Mouse (Mus musculus) heart, embryonic 12.5 days (tissue): ENCODE measurements around the gene Scly. TPM values are rescaled to one million over a fixed set of nuclear protein-coding genes. Genes with fewer than 3 reads are reported as not detected.

Experiments
- ATAC-seq: fragments of 200-750 bp; cut with Nextera tagmentation; 2 replicates; pipeline ENCODE4 v1.8.0; 2017; ENCODE audit warnings: moderate TSS enrichment, moderate library complexity; ENCODE audit not compliant: insufficient number of reproducible peaks, low FRiP score
- H3K27ac ChIP-seq: fragments of 300-500 bp; sonication (generic); 2 replicates; pipeline ENCODE4 v1.5.1; 2016; ENCODE audit warnings: mild to moderate bottlenecking, moderate library complexity; ENCODE audit not compliant: poor library complexity, severe bottlenecking
- H3K27me3 ChIP-seq: fragments of 300-500 bp; sonication (generic); replicated peaks from 2 replicates; pipeline ENCODE4 v1.6.1; 2016; ENCODE audit warnings: mild to moderate bottlenecking, moderate library complexity
- H3K36me3 ChIP-seq: fragments of 300-500 bp; sonication (generic); 2 replicates; pipeline ENCODE4 v1.6.1; 2016; ENCODE audit warnings: mild to moderate bottlenecking, moderate library complexity
- H3K4me1 ChIP-seq: fragments of 300-500 bp; sonication (generic); replicated peaks from 2 replicates; pipeline ENCODE4 v1.6.1; 2016; ENCODE audit warnings: mild to moderate bottlenecking
- H3K4me2 ChIP-seq: fragments of 300-500 bp; sonication (generic); 2 replicates; pipeline ENCODE4 v1.6.1; 2016; ENCODE audit warnings: mild to moderate bottlenecking, moderate library complexity
- H3K4me3 ChIP-seq: fragments of 300-500 bp; sonication (generic); 2 replicates; pipeline ENCODE4 v1.5.1; 2016; ENCODE audit warnings: mild to moderate bottlenecking
- H3K9ac ChIP-seq: fragments of 300-500 bp; sonication (generic); 2 replicates; pipeline ENCODE4 v1.6.1; 2016; ENCODE audit warnings: mild to moderate bottlenecking, moderate library complexity
- H3K9me3 ChIP-seq: fragments of 300-500 bp; sonication (generic); replicated peaks from 2 replicates; pipeline ENCODE4 v1.6.1; 2016; ENCODE audit warnings: mild to moderate bottlenecking, moderate library complexity
- WGBS: fragments of 180-500 bp; shearing (Covaris S2); methylation state at CpG from one replicate; pipeline ENCODE4 v1.1.7; 2016; 5-methylcytosine and 5-hydroxymethylcytosine counted together
- polyA plus RNA-seq: library from polyadenylated mRNA; unstranded; fragments of >200 nt; fragmentation: Nextera tagmentation; extraction: Ambion mirVana; gene quantifications from 2 replicates; pipeline ENCODE4 v1.2.1, GENCODE M21; 2016

Scly gene
- polyA plus RNA-seq, 1 experiment from 2014 or later, result 14.8 TPM

- Histone ChIP-seq H3K9ac (peak overlapping the region; percentile 76; the same call in 1 of the 2 replicates), H3K27ac (no peak overlapping the region), H3K4me1 (peaks cover 11% of the 10 kb centered on the region), H3K4me2 (peak overlapping the region; percentile 92), H3K9me3 (peaks cover 14% of the 10 kb centered on the region; the same call in 1 of the 2 replicates), H3K27me3 (0 out of 2 replicates have a peak, but pooled peaks cover 7% of the 10 kb centered on the region), H3K36me3 (peaks cover 41% of the 10 kb centered on the region), H3K4me3 (peak overlapping the region; percentile 52)
- no peak for ATAC-seq
- WGBS, result 28% methylated on average over 8 of the region's 8 CpGs
Measured at GRCm38 (mm10) chr1:91365816-91366214, 67.7 kb downstream of the Scly start.

GRCm38 (mm10) chr1:91366215-91367108 lies 68.3 kb downstream of the Scly start, which contains the start of gene Erfe:
Gene Erfe (plus strand): TSS chr1:91366430.
- Histone ChIP-seq H3K4me2 (peak within 1 kb of the TSS; percentile 92), H3K9me3 (peaks cover 14% of the 10 kb centered on the region; the same call in 1 of the 2 replicates), H3K36me3 (peaks cover 41% of the 10 kb centered on the region), H3K27me3 (0 out of 2 replicates have a peak, but pooled peaks cover 7% of the 10 kb centered on the region), H3K4me1 (peaks cover 11% of the 10 kb centered on the region), H3K27ac (no peak within 1 kb of the TSS), H3K4me3 (peak within 1 kb of the TSS; percentile 52), H3K9ac (peak within 1 kb of the TSS; percentile 76)
- ATAC-seq, result peak; percentile 31; the same call in 1 of the 2 replicates
- 1% methylated on average over 68 of the region's 68 CpGs for WGBS

GRCm38 (mm10) chr1:91367295-91367694 lies 69.2 kb downstream of the Scly start:
- H3K27me3 ChIP-seq, result 0 out of 2 replicates have a peak, but pooled peaks cover 7% of the 10 kb centered on the region
- no peak overlapping the region for H3K27ac ChIP-seq
- no peak overlapping the region for H3K9ac ChIP-seq
- H3K4me3 ChIP-seq, result no peak overlapping the region
- H3K36me3 ChIP-seq, result peaks cover 41% of the 10 kb centered on the region
- WGBS, result 97% methylated on average over 3 of the region's 3 CpGs
- H3K9me3 ChIP-seq, result peaks cover 10% of the 10 kb centered on the region; the same call in 1 of the 2 replicates
- no peak overlapping the region for H3K4me2 ChIP-seq
- peaks cover 11% of the 10 kb centered on the region for H3K4me1 ChIP-seq
- ATAC-seq, result no peak

DNA sequence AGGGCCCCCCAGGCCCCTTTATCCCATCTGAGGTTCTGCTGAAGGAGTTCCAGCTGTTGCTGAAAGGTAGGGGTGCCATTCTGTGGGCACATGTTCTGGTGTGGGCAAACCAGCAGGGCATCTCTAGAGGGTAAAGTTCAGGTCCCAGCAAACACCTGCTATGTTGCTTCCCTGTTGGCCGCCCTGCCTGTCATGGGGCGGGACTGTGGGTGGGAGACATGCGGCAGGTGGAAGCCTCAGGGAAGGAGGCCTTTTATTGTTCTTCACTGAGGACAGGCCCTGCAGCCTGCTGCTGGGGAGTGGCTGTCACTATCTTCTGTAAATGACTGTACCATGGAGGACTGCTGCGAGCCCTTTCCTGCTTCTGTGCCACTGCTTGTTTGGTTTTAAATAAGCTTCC lies 71.3 kb downstream of the Scly start:
- peaks cover 11% of the 10 kb centered on the region for H3K4me1 ChIP-seq
- H3K4me3 ChIP-seq, result no peak overlapping the region
- peaks cover 47% of the 10 kb centered on the region for H3K36me3 ChIP-seq
- 0 out of 2 replicates have a peak, but pooled peaks cover 1% of the 10 kb centered on the region for H3K9me3 ChIP-seq
- WGBS, result 68% methylated on average over 4 of the region's 4 CpGs
- H3K4me2 ChIP-seq, result no peak overlapping the region
- 0 out of 2 replicates have a peak, but pooled peaks cover 7% of the 10 kb centered on the region for H3K27me3 ChIP-seq
- no peak overlapping the region for H3K27ac ChIP-seq
- H3K9ac ChIP-seq, result no peak overlapping the region
- ATAC-seq, result no peak

DNA sequence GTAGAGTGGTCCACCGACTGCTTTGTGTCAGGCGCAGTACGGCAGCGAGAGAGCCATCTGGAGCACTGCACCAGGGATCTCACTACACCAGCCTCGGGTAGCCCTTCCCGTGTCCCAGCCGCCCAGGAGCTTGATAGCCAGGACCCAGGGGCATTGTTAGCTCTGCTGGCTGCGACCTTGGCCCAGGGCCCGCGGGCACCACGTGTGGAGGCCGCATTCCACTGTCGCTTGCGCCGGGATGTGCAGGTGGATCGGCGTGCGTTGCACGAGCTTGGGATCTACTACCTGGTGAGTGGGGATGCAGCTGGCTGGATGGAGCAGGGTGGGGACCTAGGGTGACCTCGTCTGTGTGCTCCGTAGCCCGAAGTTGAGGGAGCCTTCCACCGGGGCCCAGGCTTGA lies 71.9 kb downstream of the Scly start:
- H3K36me3 ChIP-seq, result peaks cover 54% of the 10 kb centered on the region

More for the DNA sequence above, 71.9 kb downstream of the Scly start:
- H3K4me1 ChIP-seq, result peaks cover 11% of the 10 kb centered on the region
- 84% methylated on average over 23 of the region's 23 CpGs for WGBS
- H3K4me2 ChIP-seq, result no peak overlapping the region
- H3K27me3 ChIP-seq, result 0 out of 2 replicates have a peak, but pooled peaks cover 7% of the 10 kb centered on the region
- ATAC-seq, result no peak
- no peak overlapping the region for H3K9ac ChIP-seq
- H3K9me3 ChIP-seq, result no peaks in the 10 kb centered on the region
- no peak overlapping the region for H3K4me3 ChIP-seq
- no peak overlapping the region for H3K27ac ChIP-seq

Other genes with a start within 250 kb of the Scly start
- 2.1 and 2.7 TPM in 2 replicates for gene Rbm44, start 153.2 kb upstream of the Scly start, polyA plus RNA-seq
- 20.2 and 20.9 TPM in 2 replicates for gene Ramp1, start 118.5 kb upstream of the Scly start, polyA plus RNA-seq
- 65.2 and 66.5 TPM in 2 replicates for gene Ube2f, start 48.0 kb upstream of the Scly start, polyA plus RNA-seq
- 0.05 and 0.08 TPM in 2 replicates for gene Espnl, start 23.7 kb downstream of the Scly start, polyA plus RNA-seq
- 44.2 and 46.7 TPM in 2 replicates for gene Klhl30, start 52.7 kb downstream of the Scly start, polyA plus RNA-seq
- 1.5 and 1.7 TPM in 2 replicates for gene Erfe, start 68.1 kb downstream of the Scly start, polyA plus RNA-seq
- gene Ilkap, start 100.5 kb downstream of the Scly start, polyA plus RNA-seq, result 104 and 106 TPM in 2 replicates
- gene Hes6, start 115.7 kb downstream of the Scly start, polyA plus RNA-seq, result 63.6 and 65.4 TPM in 2 replicates
- gene Per2, start 161.0 kb downstream of the Scly start, polyA plus RNA-seq, result 3.6 and 4.0 TPM in 2 replicates
- 4.8 and 6.0 TPM in 2 replicates for gene Traf3ip1, start 196.3 kb downstream of the Scly start, polyA plus RNA-seq
- 11.0 and 12.3 TPM in 2 replicates for gene Asb1, start 242.2 kb downstream of the Scly start, polyA plus RNA-seq